Mouse (Mus musculus): ENCODE measurements around the gene Tmem179.

GRCm38 (mm10) chr12:112510365-112510732 lies 6.2 kb downstream of the Tmem179 start:
- no peak for TF ChIP-seq CTCF (IDR thresholded peaks at IDR 0.05; ENCODE audit: control insufficient read depth, insufficient read depth, low read length)
- TF ChIP-seq POLR2A (IDR thresholded peaks at IDR 0.05; ENCODE audit: borderline replicate concordance, control insufficient read depth, low read depth, low read length), result no peak
